Mouse (Mus musculus) neural tube, embryonic 15.5 days (tissue): ENCODE results near the gene Armh3. TPM values are rescaled to one million over a fixed set of nuclear protein-coding genes. Genes with fewer than 3 reads are reported as not detected.

Source experiments
- ATAC-seq: fragments of 200-750 bp; cut with Nextera tagmentation; 2 replicates; pipeline ENCODE4 v1.8.0; 2017; ENCODE audit warnings: mild to moderate bottlenecking, moderate TSS enrichment, moderate library complexity; ENCODE audit not compliant: low FRiP score
- H3K27ac ChIP-seq: fragments of 300-500 bp; sonication (generic); replicated peaks from 2 replicates; pipeline ENCODE4 v1.5.1; 2015; ENCODE audit warnings: mild to moderate bottlenecking, inconsistent platforms
- H3K27me3 ChIP-seq: fragments of 300-500 bp; sonication (generic); replicated peaks from 2 replicates; pipeline ENCODE4 v1.6.1; 2015; ENCODE audit warnings: inconsistent platforms
- H3K36me3 ChIP-seq: fragments of 300-500 bp; sonication (generic); 2 replicates; pipeline ENCODE4 v1.6.1; 2015; ENCODE audit warnings: inconsistent platforms
- H3K4me1 ChIP-seq: fragments of 300-500 bp; sonication (generic); 2 replicates; pipeline ENCODE4 v1.6.1; 2015; ENCODE audit warnings: inconsistent platforms
- H3K4me2 ChIP-seq: fragments of 300-500 bp; sonication (generic); 2 replicates; pipeline ENCODE4 v1.6.1; 2015; ENCODE audit warnings: inconsistent platforms, mild to moderate bottlenecking, moderate library complexity
- H3K4me3 ChIP-seq: fragments of 300-500 bp; sonication (generic); replicated peaks from 2 replicates; pipeline ENCODE4 v1.5.1; 2015; ENCODE audit warnings: mild to moderate bottlenecking, inconsistent platforms
- H3K9ac ChIP-seq: fragments of 300-500 bp; sonication (generic); replicated peaks from 2 replicates; pipeline ENCODE4 v1.6.1; 2015; ENCODE audit warnings: mild to moderate bottlenecking, inconsistent platforms
- H3K9me3 ChIP-seq: fragments of 300-500 bp; sonication (generic); replicated peaks from 2 replicates; pipeline ENCODE4 v1.6.1; 2016; ENCODE audit warnings: inconsistent platforms
- WGBS: fragments of 180-500 bp; shearing (Covaris S2); methylation state at CpG from one replicate; pipeline ENCODE4 v1.1.7; 2015; ENCODE audit warnings: mixed read lengths; 5-methylcytosine and 5-hydroxymethylcytosine counted together
- polyA plus RNA-seq: library from polyadenylated mRNA; unstranded; fragments of >200 nt; fragmentation: Nextera tagmentation; extraction: Ambion mirVana; gene quantifications from 2 replicates; pipeline ENCODE4 v1.2.1, GENCODE M21; 2015

Armh3 gene
- polyA plus RNA-seq, 1 experiment from 2014 or later, result 20.5 TPM

DNA sequence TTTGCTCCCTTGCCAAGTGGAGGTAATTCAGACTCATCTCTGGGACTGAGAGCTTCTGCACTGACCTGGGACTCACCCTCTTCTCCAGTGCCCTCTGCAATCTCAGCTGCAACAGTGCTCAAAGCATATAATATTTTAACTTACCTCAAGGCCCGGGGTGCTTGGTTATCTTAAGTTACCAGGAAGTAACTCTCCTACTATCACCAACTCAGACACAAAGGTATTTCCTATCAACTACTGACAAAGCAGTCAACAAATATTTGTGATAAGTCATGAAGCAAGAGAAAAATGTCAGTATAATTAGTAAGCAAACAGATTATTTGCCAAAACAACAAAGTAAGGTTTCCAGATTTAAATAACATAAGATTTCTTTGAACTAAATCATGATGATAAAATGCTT, 125.0 kb downstream of the Armh3 start:
- peaks cover 19% of the 10 kb centered on the region for H3K4me1 ChIP-seq

GRCm38 (mm10) chr19:45855284-45855920, 142.9 kb downstream of the Armh3 start:
- no peak overlapping the region for H3K4me3 ChIP-seq
- no peak overlapping the region for H3K4me2 ChIP-seq
- ATAC-seq, result no peak
- no peaks in the 10 kb centered on the region for H3K27me3 ChIP-seq
- 57% methylated on average over 8 of the region's 8 CpGs for WGBS
- H3K36me3 ChIP-seq, result no peaks in the 10 kb centered on the region
- no peak overlapping the region for H3K9ac ChIP-seq
- peak overlapping the region; percentile 62; the same call in 1 of the 2 replicates for H3K27ac ChIP-seq
- H3K4me1 ChIP-seq, result peaks cover 20% of the 10 kb centered on the region
- H3K9me3 ChIP-seq, result no peaks in the 10 kb centered on the region

More for the DNA sequence above, 125.0 kb downstream of the Armh3 start:
- H3K4me2 ChIP-seq, result no peak overlapping the region
- no peak overlapping the region for H3K9ac ChIP-seq
- no peak for ATAC-seq
- H3K27me3 ChIP-seq, result no peaks in the 10 kb centered on the region
- WGBS, result 76% methylated on average over 1 of the region's 1 CpGs
- no peaks in the 10 kb centered on the region for H3K36me3 ChIP-seq
- no peak overlapping the region for H3K4me3 ChIP-seq
- H3K9me3 ChIP-seq, result no peaks in the 10 kb centered on the region
- H3K27ac ChIP-seq, result no peak overlapping the region

GRCm38 (mm10) chr19:45854521-45854920, 143.8 kb downstream of the Armh3 start:
- Histone ChIP-seq H3K27me3 (no peaks in the 10 kb centered on the region), H3K9ac (no peak overlapping the region), H3K9me3 (no peaks in the 10 kb centered on the region), H3K36me3 (no peaks in the 10 kb centered on the region), H3K27ac (peak overlapping the region; percentile 62), H3K4me1 (peaks cover 20% of the 10 kb centered on the region), H3K4me2 (0 out of 2 replicates have a peak overlapping the region, but pooled peaks have one; percentile 1), H3K4me3 (no peak overlapping the region)
- ATAC-seq, result peak; percentile 59; the same call in 1 of the 2 replicates
- 50% methylated on average over 7 of the region's 7 CpGs for WGBS

GRCm38 (mm10) chr19:45847733-45848093, 150.6 kb downstream of the Armh3 start:
- Histone ChIP-seq H3K27ac (no peak overlapping the region), H3K27me3 (no peaks in the 10 kb centered on the region), H3K9ac (no peak overlapping the region), H3K4me2 (no peak overlapping the region), H3K4me3 (no peak overlapping the region), H3K36me3 (no peaks in the 10 kb centered on the region), H3K4me1 (0 out of 2 replicates have a peak, but pooled peaks cover 8% of the 10 kb centered on the region), H3K9me3 (no peaks in the 10 kb centered on the region)
- ATAC-seq, result no peak
- WGBS, result 91% methylated on average over 4 of the region's 4 CpGs

DNA sequence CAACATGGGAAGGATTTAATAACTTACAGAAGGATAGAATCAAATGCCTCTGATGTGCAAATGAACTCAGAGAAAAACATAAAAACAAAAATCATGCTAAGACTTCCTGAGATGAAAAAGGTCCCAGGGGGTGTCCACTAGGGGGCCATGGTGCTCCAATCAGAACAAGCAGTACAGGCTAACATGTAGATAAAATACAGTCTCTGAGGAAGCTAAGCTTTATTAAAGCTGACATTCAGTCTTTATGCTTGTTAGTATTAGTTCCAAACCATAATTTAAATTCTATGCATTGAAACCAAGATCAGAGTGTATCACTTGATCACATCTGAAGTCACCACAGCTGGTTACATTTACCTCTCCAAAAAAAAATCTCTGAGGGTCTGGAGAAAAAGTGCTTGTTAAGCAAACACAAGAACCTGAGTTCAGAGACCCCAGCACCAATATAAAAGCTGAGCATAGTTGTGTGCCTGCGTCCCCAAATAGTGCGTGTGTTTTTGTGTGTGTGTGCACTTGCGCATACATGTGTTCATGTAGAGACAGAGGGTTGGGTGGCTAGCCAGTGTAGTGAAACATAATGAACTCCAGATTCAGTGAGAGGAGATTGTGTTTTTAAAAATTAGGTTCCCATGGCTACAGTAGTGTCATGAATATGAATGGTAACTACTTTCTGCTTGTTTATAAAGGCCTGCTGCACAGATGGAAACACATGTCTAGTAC, 151.1 kb downstream of the Armh3 start:
- no peak for ATAC-seq
- H3K27me3 ChIP-seq, result no peaks in the 10 kb centered on the region
- H3K9me3 ChIP-seq, result no peaks in the 10 kb centered on the region
- no peak overlapping the region for H3K27ac ChIP-seq
- no peak overlapping the region for H3K4me2 ChIP-seq
- H3K9ac ChIP-seq, result no peak overlapping the region
- 94% methylated on average over 3 of the region's 3 CpGs for WGBS
- no peak overlapping the region for H3K4me3 ChIP-seq
- 0 out of 2 replicates have a peak, but pooled peaks cover 7% of the 10 kb centered on the region for H3K4me1 ChIP-seq
- no peaks in the 10 kb centered on the region for H3K36me3 ChIP-seq

- H3K4me2 ChIP-seq, result no peak overlapping the region
- no peak for ATAC-seq
- no peak overlapping the region for H3K4me3 ChIP-seq
- no peaks in the 10 kb centered on the region for H3K36me3 ChIP-seq
- H3K4me1 ChIP-seq, result 0 out of 2 replicates have a peak, but pooled peaks cover 3% of the 10 kb centered on the region
- no peaks in the 10 kb centered on the region for H3K27me3 ChIP-seq
- no peaks in the 10 kb centered on the region for H3K9me3 ChIP-seq
- H3K27ac ChIP-seq, result no peak overlapping the region
- H3K9ac ChIP-seq, result no peak overlapping the region
- WGBS, result 41% methylated on average over 3 of the region's 3 CpGs
These were observed 154.1 kb downstream of the Armh3 start for GRCm38 (mm10) chr19:45844209-45844608.

DNA sequence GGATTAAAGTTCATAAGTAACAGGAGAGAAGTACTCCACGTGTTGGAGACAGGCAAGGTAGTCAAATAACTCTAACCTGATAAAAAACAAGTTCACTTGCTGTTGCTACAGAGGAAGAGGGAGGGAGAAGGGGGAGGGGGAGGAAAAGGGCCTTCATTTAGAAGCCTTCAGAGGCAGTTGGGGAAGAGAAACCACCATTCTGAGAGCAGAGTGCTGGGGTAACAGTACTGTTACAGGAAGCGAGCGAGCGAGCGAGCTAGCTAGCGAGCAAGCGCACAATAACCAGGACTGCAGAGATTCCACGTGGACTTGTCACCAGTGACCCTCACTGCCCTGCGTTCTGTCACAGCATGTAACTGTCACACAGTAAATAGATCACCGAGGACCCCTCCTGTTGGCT, 154.9 kb downstream of the Armh3 start:
- 45% methylated on average over 10 of the region's 10 CpGs for WGBS
- no peaks in the 10 kb centered on the region for H3K36me3 ChIP-seq
- no peak for ATAC-seq
- no peak overlapping the region for H3K9ac ChIP-seq
- H3K27ac ChIP-seq, result 0 out of 2 replicates have a peak overlapping the region, but pooled peaks have one; percentile 13
- H3K4me2 ChIP-seq, result no peak overlapping the region
- no peaks in the 10 kb centered on the region for H3K27me3 ChIP-seq
- 0 out of 2 replicates have a peak, but pooled peaks cover 3% of the 10 kb centered on the region for H3K4me1 ChIP-seq
- no peak overlapping the region for H3K4me3 ChIP-seq
- no peaks in the 10 kb centered on the region for H3K9me3 ChIP-seq

- H3K9ac ChIP-seq, result no peak overlapping the region
- no peaks in the 10 kb centered on the region for H3K9me3 ChIP-seq
- H3K27me3 ChIP-seq, result no peaks in the 10 kb centered on the region
- no peak overlapping the region for H3K4me3 ChIP-seq
- peak overlapping the region; percentile 46; the same call in 1 of the 2 replicates for H3K27ac ChIP-seq
- no peak overlapping the region for H3K4me2 ChIP-seq
- WGBS, result 38% methylated on average over 12 of the region's 12 CpGs
- no peaks in the 10 kb centered on the region for H3K36me3 ChIP-seq
- peaks cover 13% of the 10 kb centered on the region; the same call in 1 of the 2 replicates for H3K4me1 ChIP-seq
- peak; percentile 59; the same call in 1 of the 2 replicates for ATAC-seq
These were observed 161.0 kb downstream of the Armh3 start for GRCm38 (mm10) chr19:45837050-45837994.

DNA sequence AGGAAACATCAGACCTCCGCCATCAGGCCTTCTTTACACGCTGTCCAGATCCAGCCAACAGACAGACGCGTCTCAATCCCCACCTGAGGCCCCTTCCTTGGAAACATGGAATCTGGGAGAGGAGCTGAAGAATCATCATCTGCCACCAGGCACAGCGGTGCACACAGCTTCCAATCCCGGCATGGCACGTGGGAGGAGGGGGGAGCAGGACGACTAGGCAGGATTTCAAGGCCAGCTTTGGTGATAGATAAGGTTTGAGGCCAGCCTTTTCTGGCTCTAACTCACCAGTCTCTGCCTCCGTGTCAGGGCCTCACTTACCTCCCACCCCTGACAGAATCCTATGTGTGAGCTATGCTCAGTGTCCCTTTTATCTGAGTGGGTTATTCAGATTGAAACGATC, 162.8 kb downstream of the Armh3 start:
- no peak for ATAC-seq
- no peaks in the 10 kb centered on the region for H3K36me3 ChIP-seq
- H3K9ac ChIP-seq, result no peak overlapping the region
- WGBS, result 77% methylated on average over 10 of the region's 10 CpGs
- H3K4me3 ChIP-seq, result no peak overlapping the region
- no peaks in the 10 kb centered on the region for H3K9me3 ChIP-seq
- H3K27me3 ChIP-seq, result no peaks in the 10 kb centered on the region
- peaks cover 13% of the 10 kb centered on the region; the same call in 1 of the 2 replicates for H3K4me1 ChIP-seq
- H3K27ac ChIP-seq, result no peak overlapping the region
- no peak overlapping the region for H3K4me2 ChIP-seq

DNA sequence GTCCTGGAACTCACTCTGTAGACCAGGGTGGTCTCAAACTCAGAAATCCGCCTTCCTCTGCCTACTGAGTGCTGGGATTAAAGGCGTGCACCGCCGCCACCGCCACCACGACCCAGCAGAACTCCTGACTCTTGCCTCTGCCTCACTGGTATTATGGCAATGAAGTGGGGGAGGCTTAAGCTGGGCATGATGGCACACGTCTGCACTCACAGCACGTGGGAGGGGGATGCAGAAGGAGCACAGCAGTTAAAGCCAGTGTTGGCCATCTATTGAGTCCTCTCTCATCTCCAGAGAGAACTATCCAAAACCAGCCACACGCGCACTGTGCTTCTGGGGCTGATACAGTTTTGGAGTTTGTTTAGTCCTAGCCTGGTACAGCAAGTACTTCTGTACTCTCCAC, 164.6 kb downstream of the Armh3 start:
- no peak for ATAC-seq
- H3K4me2 ChIP-seq, result no peak overlapping the region
- H3K27ac ChIP-seq, result no peak overlapping the region
- H3K9me3 ChIP-seq, result no peaks in the 10 kb centered on the region
- no peak overlapping the region for H3K4me3 ChIP-seq
- H3K36me3 ChIP-seq, result no peaks in the 10 kb centered on the region
- WGBS, result 92% methylated on average over 10 of the region's 10 CpGs
- H3K9ac ChIP-seq, result no peak overlapping the region
- H3K4me1 ChIP-seq, result peaks cover 13% of the 10 kb centered on the region; the same call in 1 of the 2 replicates
- H3K27me3 ChIP-seq, result no peaks in the 10 kb centered on the region

DNA sequence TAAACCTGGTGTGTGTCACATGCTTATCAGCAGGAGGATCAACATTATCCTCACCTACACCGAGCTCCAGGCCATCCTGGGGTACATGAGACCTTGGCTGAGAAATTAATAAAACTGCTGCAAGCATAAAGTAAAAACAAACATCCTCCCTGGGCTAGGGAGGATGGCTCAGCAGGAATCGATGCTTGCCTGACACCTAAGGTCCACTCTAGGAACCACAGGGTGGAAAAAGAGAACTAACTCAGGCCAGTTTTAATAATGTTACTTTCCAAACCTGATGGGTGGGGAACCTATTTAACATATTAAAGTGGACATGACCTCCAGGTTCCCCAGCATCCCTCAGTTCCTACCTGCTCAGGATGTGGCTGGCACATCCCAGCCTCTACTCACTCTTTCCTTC, 167.6 kb downstream of the Armh3 start:
- 64% methylated on average over 2 of the region's 2 CpGs for WGBS
- H3K4me2 ChIP-seq, result no peak overlapping the region

More for the DNA sequence above, 167.6 kb downstream of the Armh3 start:
- Histone ChIP-seq H3K36me3 (no peaks in the 10 kb centered on the region), H3K4me3 (no peak overlapping the region), H3K9ac (no peak overlapping the region), H3K27me3 (no peaks in the 10 kb centered on the region), H3K27ac (no peak overlapping the region), H3K4me1 (0 out of 2 replicates have a peak, but pooled peaks cover 3% of the 10 kb centered on the region), H3K9me3 (no peaks in the 10 kb centered on the region)
- ATAC-seq, result no peak
